Mouse (Mus musculus): ENCODE measurements around the gene Acap1. TPM values are rescaled to one million over a fixed set of nuclear protein-coding genes. Genes with fewer than 3 reads are reported as not detected.
A peak's percentile ranks its signal among the peaks of the same experiment; 100 is the strongest.
"Not testable (repeated sequence)": the region's sequence is repeated elsewhere in the genome, so short reads cannot be mapped to it uniquely, and the experiment has no call there.

The Acap1 gene
- total RNA-seq (2021), result 1 to 10 TPM in 1 of 2 experiments, under 1 TPM in 1; 0.27 to 1.1 TPM
- long read RNA-seq, experiment 1, result 0 reads
- long read RNA-seq, experiment 2, result 0 reads

- intact Hi-C loops (cut with DNase I), result no loop called here
- DNase-seq, result no peak
These were observed at the start of gene Acap1 for GRCm38 (mm10) chr11:69895291-69895690. Gene Acap1, minus strand, starts transcription at chr11:69895539.

GRCm38 (mm10) chr11:69940962-69941361 is 45.6 kb upstream of the Acap1 start:
- no peak for DNase-seq
- intact Hi-C loops (cut with DNase I), result no loop called here

DNA sequence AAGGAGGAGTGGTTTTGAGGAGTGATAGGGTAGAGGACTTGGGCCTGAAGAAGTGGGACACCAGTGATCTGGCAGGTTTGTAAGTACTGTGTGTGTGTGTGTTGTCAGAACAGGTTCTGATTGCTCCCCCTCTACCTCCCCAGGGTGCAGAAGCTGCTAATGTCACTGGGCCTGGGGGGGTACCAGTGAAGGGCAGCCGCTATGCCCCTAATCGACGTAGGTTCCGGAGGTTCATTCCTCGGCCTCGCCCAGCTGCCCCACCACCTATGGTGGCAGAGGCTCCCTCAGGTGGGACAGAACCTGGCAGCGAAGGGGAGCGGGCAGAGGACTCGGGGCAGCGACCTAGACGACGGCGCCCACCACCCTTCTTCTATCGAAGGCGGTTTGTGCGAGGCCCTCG is 44.4 kb upstream of the Acap1 start:
- intact Hi-C loops (cut with DNase I), result no loop called here
- no peak for DNase-seq

DNA sequence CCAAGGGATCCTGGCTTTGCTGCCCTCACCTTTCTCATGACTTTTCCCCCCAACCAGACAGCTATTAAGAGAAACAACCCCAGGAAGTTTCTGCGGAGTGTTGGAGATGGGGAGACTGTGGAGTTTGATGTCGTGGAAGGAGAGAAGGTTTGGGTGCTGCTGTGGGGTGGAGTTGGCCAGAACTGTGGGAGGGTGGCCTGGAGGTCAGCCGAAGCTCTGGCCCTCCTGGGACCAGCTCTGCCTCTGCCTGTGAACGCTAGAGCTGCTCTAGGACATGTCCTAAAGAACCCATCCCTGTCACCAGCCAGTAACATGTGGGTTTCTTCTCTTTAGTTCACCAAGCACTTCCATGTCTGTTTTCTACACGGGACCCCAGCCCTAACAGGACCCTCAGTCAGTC is 43.8 kb upstream of the Acap1 start:
- no peak for DNase-seq
- intact Hi-C loops (cut with DNase I), result no loop called here

- intact Hi-C loops (cut with DNase I), result no loop called here
- DNase-seq, result no peak
These were observed 43.2 kb upstream of the Acap1 start for GRCm38 (mm10) chr11:69938401-69938979.

- intact Hi-C loops (cut with DNase I), result no loop called here
- no peak for DNase-seq
These were observed 42.5 kb upstream of the Acap1 start for GRCm38 (mm10) chr11:69937834-69938233.

DNA sequence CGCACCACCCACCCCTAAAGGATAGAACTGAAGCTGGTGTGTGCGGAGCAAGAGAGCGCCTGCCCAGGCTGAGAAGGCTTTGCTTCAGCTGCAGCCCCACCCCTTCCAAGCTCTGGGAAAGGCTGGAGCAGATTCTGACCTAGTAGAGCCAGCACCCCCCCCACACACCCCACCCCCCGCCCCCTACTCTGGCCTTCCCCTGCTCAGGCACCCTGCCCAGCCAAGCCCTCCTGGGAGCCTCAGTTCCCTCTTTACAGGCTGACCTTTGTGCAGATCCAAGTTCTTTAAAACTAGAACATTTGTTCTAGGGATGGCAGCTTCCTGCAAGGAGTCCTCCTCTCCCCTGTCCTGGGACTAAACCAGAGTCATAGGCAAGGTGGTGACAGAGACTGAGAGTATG is 42.0 kb upstream of the Acap1 start:
- intact Hi-C loops (cut with DNase I), result no loop called here
- DNase-seq, result peak; percentile 66 to 78

GRCm38 (mm10) chr11:69936714-69937347 is 41.5 kb upstream of the Acap1 start:
- intact Hi-C loops (cut with DNase I), result no loop called here

DNA sequence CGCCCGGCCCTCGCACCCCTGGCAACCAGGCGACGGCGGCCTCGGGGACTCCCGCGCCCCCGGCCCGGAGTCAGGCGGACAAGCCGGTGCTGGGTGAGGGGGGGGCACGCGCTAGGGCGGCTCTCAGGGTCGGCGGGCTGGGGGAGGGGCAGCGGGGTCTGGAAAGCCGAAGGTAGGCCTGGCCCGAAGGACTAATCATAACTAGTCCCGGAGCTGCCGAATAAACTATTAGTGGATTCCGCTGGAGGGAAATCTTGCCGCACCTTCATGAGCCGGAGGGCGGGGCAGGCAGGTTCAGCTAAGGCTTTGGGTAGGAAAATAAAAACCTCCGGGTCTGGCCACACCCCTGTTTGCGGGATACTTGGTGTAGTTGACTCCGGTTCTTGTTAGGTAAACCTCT is 40.8 kb upstream of the Acap1 start:
- intact Hi-C loops (cut with DNase I), result no loop called here
- DNase-seq, result peak in 1 of 2 experiments; percentile 26

More at GRCm38 (mm10) chr11:69936714-69937347, 41.5 kb upstream of the Acap1 start:
- no peak for DNase-seq

DNA sequence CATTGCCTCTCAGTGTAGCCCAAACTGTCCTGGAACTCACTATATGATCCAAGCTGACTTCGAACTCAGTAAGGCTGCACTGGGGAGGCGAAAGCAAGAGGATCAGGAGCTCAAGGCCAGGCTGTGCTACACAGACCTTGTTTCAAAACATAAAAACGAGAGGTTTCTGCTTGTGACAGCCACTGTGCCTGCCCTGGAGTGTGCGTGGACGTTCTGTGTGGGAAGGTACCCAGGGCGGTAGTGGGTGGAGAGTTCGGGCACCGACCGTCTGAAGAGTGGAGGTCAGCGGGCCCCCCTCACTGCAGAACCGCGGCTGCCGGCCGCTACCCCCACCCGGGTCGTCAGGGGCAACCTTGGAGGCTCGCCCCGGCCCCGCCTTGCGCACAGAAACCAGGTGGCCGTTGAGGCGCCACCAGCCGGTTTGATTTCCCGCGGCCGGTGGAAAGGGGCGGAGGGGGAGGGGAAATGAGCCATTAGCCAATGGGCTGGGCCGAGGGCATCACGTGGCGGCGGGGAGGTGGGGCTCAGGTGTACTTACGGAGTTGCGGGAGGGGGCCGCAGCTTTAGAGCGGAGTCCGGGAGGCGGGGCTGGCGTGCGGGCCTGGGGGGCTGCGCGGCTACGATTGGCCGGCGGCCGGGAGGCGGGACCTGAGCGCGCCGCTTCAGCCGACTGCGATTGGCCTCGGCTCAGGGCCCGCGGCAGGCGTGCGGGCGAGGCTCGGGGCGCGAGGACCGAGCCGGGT is 40.0 kb upstream of the Acap1 start, which contains the start of gene Ybx2:
Gene Ybx2 (plus strand): TSS at position 660 of the 743 bp plus-strand sequence.
- DNase-seq, result peak; percentile 73 to 80
- intact Hi-C loops (cut with DNase I), result no loop called here

DNA sequence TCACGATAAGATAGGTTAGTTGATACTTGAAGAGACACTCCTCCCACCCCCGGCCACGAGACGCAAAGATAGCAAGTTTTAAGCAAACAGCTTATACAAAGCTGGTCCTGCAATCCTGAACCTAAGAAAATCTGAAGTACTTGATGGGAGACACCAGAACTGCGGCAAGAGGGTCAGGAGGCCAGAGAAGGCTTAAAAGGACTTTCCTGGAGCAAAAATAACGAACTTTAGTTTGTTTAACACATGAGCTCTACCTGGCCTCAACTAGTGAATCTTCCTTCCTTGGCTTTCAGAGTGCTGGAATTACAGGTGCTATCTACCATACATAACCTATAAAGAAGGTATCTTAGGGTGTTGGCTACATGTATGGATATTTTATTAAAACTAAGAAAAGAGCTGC is 39.3 kb upstream of the Acap1 start:
- intact Hi-C loops (cut with DNase I), result loop anchor here (1.0 to 5.0 kb wide), 2 partner anchors 15 to 73 kb away; no protein-coding TSS in a partner anchor

GRCm38 (mm10) chr11:69934169-69934568 is 38.8 kb upstream of the Acap1 start:
- intact Hi-C loops (cut with DNase I), result loop anchor here (1.0 to 5.0 kb wide), 2 partner anchors 15 to 73 kb away; no protein-coding TSS in a partner anchor
- DNase-seq, result peak; percentile 92 to 95

More for the DNA sequence above, 39.3 kb upstream of the Acap1 start:
- DNase-seq, result no peak

GRCm38 (mm10) chr11:69933066-69933465 is 37.7 kb upstream of the Acap1 start:
- no peak for DNase-seq
- intact Hi-C loops (cut with DNase I), result loop anchor here (5.0 kb wide), 1 partner anchor 74 kb away; no protein-coding TSS in a partner anchor

DNA sequence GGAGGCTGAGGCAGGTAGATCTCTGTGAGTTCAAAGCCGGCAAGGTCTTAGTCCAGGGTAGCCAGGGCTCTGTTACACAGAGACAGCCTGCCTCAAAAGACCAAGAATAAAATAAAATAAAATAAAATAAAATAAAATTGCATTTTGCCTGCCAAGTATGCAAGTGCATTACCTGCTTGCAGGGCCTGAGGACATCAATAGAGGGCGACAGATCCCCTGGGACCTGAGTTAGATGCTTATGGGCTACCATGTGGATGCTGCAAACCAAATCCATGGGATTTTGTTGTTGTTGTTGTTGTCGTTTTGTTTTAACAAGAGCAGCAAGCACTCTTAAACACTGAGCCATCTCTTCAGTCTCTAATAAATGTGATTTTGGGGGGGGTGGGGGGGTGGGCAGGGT is 36.9 kb upstream of the Acap1 start:
- DNase-seq, result no peak
- intact Hi-C loops (cut with DNase I), result loop anchor here (5.0 kb wide), 1 partner anchor 75 kb away; no protein-coding TSS in a partner anchor

DNA sequence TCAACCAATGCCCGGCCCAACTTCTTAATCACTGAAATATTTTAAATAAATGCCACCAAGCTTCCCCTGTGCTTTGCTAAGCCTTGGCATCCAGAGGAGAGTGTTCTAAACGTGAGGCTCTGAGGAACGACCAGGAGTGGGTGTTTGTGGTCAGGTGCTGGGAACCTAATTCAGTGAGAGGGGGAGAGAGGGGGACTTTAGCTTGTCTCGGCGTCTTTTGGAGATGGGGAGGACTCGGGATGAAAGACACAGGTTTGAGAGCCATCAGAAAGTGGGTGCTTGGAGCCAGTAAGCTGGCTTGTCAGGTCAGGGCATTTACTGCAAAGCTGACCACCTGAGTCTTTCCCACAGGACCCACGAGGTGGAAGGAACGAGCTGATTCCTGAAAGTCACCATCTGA is 36.4 kb upstream of the Acap1 start:
- intact Hi-C loops (cut with DNase I), result loop anchor here (5.0 kb wide), 1 partner anchor 76 kb away; no protein-coding TSS in a partner anchor
- no peak for DNase-seq

GRCm38 (mm10) chr11:69930967-69931537 is 35.7 kb upstream of the Acap1 start:
- no peak for DNase-seq
- intact Hi-C loops (cut with DNase I), result loop anchor here (5.0 kb wide), 1 partner anchor 76 kb away; no protein-coding TSS in a partner anchor

DNA sequence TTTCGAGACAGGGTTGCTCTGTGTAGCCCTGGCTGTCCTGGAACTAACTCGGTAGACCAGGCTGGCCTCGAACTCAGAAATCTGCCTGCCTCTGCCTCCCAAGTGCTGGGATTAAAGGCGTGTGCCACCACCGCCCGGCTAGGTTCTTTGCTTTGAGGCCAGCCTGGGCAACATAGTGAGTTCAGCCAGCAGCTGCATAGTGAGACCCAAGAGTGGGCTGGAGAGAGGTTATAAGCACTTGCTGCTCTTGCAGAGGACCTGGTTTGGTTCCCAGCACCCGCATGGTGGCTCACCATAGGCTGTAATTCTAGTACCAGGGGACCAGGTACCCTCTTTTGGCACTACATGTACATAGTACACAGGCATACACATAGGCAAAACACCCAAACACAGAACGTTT is 34.8 kb upstream of the Acap1 start:
- DNase-seq, result not testable (repeated sequence)

GRCm38 (mm10) chr11:69929712-69930111 is 34.4 kb upstream of the Acap1 start:
- DNase-seq, result no peak
- intact Hi-C loops (cut with DNase I), result loop anchor here (5.0 kb wide), 1 partner anchor 78 kb away; no protein-coding TSS in a partner anchor

More for the DNA sequence above, 34.8 kb upstream of the Acap1 start:
- intact Hi-C loops (cut with DNase I), result loop anchor here (5.0 kb wide), 1 partner anchor 77 kb away; no protein-coding TSS in a partner anchor

- DNase-seq, result no peak
- intact Hi-C loops (cut with DNase I), result no loop called here
These were observed 32.2 kb upstream of the Acap1 start for GRCm38 (mm10) chr11:69927501-69927900.

DNA sequence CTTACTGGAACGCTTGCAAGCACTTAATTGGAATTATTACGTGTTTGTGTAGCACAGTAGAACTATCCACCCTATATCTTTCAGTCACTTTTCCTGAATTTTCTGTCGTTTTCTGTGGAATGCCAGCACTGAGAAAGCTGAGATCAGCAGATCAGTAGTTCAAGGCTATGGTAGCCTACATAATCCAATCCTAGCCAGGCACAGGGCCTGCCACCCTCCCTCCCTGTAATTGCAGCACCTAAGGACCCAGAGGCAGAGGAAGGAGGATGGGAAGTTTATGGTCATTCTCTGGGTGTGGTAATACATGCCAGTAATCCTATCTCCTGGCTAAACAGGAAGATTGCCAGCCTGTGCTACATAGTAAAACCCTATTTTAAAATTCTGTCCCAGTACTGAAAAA is 27.5 kb upstream of the Acap1 start:
- intact Hi-C loops (cut with DNase I), result no loop called here
- DNase-seq, result no peak
